Mouse (Mus musculus) cerebellum, adult 2 months (tissue): ENCODE data around the gene Tlcd1.

Source experiments
- CTCF ChIP-seq: fragments of 200-500 bp; IDR thresholded peaks from 2 replicates; pipeline ENCODE4 v1.5.1; 2011; ENCODE audit warnings: low read depth, mild to moderate bottlenecking, control low read depth, low read length, moderate library complexity, borderline replicate concordance; ENCODE audit not compliant: insufficient read depth
- POLR2A ChIP-seq: fragments of 200-500 bp; IDR thresholded peaks from 2 replicates; pipeline ENCODE4 v1.6.1; 2011; ENCODE audit warnings: low read length, control low read depth, borderline replicate concordance; ENCODE audit not compliant: insufficient read depth

DNA sequence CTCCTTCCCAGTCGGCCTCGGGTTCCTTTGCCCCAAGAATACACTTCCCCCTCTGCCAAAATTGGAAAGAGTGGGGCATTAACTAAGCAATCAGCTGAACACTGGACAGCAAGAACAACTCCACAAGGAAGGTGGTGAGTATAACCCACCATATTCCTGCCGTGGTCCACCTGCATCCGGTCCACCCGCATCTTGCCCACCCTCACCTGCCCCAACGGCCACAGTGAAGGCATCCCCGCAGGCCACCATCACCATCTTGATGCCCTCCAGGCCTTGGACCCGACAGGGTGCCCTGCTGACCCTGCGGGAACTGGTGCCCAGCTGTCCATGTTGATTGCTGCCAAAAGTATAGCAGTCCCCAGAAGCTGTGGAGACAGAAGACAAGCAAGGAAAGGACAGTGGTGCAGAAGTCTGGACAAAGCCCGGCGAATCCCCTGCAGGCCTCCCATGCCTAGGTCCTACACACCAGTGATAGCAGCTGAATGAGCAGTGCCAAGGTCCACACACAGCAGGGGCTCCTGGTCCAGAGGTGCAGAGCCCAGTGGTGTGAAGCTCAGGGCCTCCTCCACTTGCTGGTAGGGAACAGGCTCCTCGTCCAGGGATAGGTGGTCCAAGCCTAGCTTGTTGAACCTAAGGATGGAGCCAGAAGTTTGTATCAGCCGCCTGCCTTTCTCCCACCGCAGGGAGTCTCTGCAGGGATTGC lies 9.1 kb upstream of the Tlcd1 start:
- TF ChIP-seq CTCF (no peak), POLR2A (no peak)
